Mouse (Mus musculus): ENCODE measurements around the gene Gdap1l1. TPM values are rescaled to one million over a fixed set of nuclear protein-coding genes. Genes with fewer than 3 reads are reported as not detected.

Gdap1l1 gene
- total RNA-seq, 2 experiments from 2014 or later = not detected

DNA sequence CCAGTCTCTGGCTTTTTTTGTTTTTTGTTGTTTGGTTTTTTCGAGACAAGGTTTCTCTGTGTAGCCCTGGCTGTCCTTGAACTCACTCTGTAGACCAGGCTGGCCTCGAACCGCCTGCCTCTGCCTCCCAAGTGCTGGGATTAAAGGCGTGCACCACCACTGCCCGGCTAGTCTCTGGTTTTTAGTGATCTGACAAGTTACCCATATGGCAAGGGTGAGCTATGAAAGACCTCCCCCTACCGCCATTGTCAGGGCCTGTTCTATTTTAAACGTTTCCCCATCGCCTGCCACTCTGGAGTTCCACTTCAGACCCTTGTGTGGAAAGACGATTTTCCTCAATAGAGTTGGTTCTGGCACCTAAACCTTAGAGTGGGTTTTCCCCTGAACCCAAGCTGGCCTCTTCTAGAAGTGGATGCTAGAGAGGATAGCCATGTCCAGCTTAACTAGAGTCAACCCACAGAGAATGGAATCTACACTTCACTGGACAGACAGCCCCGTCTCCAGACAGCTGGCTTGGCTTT is 17.9 kb upstream of the Gdap1l1 start:
- ATAC-seq (replicated peaks; ENCODE audit: low FRiP score, low TSS enrichment, poor library complexity, severe bottlenecking) = no peak

DNA sequence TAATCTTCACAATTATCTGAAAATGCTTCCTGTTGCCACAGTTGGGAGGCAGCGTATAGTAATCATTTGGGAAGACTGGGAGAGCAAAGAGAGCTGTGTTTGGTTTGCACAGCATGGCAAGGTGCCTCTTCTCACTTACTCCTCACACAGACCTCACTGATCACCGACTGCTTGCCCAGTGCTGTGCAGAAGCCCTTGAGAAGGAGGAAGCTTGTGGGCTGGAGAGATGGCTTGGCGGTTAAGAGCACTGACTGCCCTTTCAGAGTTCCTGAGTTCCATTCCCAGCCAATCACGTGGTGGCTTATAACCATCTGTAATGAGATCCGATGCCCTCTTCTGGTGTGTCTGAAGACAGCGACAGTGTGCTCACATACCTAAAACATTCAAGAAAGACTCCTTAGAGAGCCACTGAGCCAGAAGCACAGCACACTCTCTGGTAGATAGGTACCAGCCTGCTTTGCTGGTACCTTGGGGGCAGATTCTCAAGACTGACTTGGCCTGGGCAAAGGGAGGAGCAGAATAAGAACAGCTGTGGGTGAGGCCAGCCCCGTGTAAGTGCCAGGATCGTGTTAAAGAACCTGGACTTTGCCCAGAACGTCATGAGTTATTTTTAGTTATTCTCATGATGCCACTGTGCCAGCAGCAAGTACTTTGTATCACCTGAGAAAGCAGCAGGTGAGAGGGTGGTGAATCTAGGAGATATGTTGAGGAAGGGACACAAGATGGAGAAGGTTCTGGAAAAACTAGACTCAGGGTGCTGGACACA is 15.2 kb upstream of the Gdap1l1 start:
- ATAC-seq (replicated peaks; ENCODE audit: low FRiP score, low TSS enrichment, poor library complexity, severe bottlenecking) = no peak

DNA sequence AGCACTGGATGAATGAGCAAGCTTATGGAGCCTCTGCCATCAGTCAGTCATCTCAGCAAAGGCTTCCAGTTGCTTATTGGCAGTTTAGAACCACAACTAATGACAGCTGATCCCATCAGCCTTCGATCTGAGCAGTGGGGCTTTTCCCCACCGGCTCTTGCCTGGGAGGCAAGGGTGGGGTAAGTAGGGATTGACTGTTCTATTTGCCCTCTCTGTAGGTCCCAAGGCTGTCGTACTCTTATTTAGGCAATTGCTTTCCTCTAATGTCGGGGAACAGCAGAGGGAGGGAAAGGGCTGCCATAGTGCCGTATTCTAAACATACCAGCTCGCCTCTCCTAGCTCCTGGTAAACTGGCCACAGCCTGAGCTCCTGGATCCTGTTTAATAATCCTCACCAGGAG is 13.7 kb upstream of the Gdap1l1 start, which contains the start of gene Oser1:
Oser1 (minus strand) TSS at position 101 of the 400 bp plus-strand sequence.
- no peak for ATAC-seq (replicated peaks; ENCODE audit: low FRiP score, low TSS enrichment, poor library complexity, severe bottlenecking)

DNA sequence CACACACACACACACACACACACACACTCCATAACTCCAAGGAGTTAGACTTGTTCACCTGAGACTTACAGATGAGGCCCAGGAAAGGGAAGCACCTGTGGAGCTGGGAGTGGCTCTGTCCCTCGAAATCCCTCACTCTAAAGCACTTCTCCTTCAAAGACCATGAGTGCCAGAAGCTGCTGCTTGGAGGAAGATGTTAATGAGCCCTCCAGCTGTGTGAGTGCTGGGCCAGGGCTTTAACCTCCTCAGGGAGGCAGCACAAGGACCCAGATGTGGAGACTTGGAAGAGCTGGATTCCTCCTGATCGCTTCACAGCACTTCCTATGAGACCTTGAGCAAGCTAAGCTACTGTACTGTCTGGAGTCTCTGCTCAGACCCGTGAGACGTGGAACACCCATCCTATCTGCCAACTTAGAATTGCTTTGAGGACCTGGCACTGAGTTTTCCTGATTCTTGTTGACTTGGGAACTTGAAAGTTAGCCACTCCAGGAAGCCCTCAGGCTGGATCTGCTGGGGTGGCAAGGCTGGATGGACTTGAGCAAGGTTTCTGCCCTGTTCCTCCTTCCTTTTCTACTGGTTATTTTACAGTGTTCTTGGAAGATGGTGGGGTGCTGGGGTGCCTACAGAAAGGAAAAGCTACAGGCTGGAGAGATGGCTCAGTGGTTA is 9.8 kb upstream of the Gdap1l1 start:
- ATAC-seq (replicated peaks; ENCODE audit: low FRiP score, low TSS enrichment, poor library complexity, severe bottlenecking) = no peak

DNA sequence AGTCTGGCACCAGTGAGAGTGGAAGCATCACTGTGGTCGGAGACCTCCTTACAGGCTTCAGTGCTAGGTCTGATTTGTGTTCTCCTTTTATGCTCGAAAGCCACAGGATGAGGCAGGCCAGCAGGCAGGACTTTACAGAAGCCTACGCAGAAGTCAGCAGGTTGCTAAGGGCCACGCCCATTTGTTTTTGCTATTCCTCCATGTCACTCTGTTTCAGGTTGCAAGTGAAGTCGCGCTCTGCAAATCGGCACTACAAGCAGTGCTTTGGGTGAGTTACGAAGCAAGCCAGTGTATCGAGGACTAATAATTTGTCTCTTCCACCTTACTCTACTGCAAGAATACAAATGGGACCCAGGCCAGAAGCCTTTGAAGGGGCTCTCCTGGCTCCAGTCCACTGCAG is 7.0 kb upstream of the Gdap1l1 start:
- no peak for ATAC-seq (replicated peaks; ENCODE audit: low FRiP score, low TSS enrichment, poor library complexity, severe bottlenecking)

DNA sequence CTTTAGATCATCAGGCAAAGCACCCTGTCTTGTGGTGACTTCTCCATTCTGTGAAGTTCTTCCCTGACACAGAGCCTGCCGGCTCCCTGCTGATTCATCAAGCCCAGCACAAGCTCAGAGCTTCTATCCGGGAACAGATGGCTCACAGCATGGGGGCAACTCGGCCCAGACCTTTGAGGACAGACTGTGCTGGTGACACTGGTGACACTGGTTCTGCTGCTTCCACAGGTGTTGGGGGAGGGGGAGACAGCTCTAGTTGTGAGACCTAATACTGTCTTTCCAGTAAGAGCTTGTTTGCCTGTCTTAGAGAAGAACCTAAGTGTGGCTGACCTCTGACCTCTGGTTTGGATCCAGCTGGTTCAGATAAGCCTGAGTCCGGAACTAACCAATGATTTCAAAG is 4.3 kb upstream of the Gdap1l1 start:
- no peak for ATAC-seq (replicated peaks; ENCODE audit: low FRiP score, low TSS enrichment, poor library complexity, severe bottlenecking)

DNA sequence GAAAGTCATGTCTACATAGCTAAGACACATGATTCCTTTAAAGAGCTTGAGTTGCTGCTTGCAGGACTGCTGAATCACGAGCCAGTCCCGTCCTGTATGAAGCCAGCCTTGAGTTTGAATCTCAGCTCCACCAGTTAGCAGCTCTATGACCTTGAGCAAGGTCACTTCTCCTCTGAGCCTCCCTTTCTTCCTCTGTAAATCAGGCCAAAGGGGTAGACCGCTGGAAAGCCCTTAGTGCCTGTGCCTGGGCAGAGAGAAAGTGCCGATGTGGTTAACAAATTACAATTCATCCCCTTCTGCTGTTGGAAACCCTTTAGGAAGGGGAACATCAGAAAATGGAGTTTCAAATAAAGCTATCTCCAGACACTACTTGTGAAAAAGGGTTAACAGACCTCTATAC is 476 bp upstream of the Gdap1l1 start:
- ATAC-seq (replicated peaks; ENCODE audit: low FRiP score, low TSS enrichment, poor library complexity, severe bottlenecking) = no peak

DNA sequence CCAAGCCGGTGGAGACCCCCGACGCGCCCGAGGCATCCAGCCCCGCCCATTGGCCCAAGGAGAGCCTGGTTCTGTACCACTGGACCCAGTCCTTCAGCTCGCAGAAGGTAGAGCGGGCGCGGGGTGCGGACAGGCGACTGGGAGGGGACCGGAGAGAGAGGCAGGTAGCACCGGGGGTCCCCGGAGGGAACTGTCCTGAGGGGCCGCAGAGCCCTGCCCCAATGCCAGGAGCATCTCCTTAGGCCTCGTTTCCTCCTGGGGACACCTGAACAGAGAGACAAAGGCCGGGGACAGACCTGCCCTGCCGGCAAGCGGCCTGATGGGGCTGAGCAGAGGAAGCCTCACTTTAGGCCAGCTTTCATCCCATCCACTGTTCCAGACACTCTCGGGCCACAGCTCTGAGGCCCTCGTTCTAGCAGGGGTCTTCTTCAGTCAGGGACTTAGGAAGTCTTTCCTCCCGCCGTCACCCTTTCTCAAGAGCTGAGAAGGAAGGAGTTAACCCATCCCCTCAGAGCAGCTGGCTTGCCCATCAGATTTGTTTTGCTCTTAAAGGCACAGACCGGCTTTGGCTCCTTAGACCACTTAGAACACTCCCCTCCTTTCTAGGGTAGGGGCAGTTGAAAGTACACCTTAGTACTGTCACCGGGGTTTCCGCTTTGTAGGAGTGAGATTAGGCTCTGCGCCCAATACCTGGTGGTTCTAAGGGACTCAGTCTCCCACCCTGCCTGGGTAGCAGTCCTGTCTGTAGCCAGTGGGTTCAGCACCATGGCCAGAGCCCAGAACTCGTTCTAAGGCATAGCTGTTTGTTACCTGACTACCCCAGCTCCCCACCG is 559 bp downstream of the Gdap1l1 start:
- ATAC-seq (replicated peaks; ENCODE audit: low FRiP score, low TSS enrichment, poor library complexity, severe bottlenecking) = peak; percentile 65; the same call in 1 of the 2 replicates

DNA sequence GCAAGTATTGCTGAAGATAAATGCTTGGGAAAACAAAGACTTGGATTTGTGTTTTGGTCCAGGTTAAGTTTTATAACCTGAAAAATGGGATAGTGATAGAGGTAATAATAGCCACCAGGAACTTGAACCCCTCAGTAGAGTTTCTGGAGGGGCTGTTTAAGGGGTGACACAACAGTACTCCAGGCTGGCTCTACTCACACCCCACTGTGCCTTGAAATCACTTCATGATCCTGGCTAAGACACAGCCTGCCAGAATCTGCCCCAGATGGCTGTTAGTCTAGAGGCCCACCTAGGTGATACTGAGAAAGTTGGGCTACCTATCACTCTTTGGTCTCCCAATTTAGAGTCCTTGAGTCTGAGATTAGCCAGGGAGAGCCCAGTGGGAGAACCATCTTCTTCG is 1.2 kb downstream of the Gdap1l1 start:
- ATAC-seq (replicated peaks; ENCODE audit: low FRiP score, low TSS enrichment, poor library complexity, severe bottlenecking) = no peak

DNA sequence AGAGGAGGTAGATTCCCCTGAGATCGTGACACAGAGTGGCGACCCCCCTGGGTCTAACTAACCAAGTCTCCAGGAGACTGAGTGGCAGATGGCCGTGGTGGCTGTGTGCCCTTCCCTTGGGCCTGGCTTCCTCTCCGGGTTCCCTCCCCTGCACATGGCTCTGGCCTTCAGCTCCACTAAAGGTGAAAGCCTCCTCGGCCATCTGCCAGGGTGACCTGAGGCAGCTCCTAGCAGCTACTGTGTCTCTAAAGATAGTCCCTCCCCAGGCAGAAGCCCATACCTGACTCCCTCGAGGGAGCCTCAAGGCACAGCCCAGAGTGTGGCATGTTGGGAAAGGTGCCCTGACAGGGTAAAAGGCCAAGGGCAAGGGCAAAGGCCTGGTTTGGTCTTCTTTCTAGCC is 5.3 kb downstream of the Gdap1l1 start:
- ATAC-seq (replicated peaks; ENCODE audit: low FRiP score, low TSS enrichment, poor library complexity, severe bottlenecking) = no peak

DNA sequence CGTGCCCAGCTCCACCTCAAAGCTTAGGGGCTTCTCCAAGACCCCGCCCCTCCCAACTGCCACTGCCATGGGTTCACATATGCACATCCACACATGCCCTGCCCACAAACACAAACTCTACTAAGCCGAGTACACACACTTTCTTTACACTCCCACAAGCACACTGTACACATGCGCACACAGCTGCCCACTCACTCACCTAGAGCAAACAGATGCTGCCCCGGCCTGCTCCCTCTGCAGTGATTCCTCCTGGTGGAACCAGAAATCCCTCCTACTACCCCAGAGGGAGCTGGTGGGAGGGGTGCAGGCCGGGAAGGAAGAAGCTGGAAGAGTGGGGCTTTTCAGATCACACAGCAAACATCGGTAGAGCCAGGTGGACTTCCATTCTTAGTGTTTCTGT is 5.7 kb downstream of the Gdap1l1 start:
- ATAC-seq (replicated peaks; ENCODE audit: low FRiP score, low TSS enrichment, poor library complexity, severe bottlenecking) = no peak

DNA sequence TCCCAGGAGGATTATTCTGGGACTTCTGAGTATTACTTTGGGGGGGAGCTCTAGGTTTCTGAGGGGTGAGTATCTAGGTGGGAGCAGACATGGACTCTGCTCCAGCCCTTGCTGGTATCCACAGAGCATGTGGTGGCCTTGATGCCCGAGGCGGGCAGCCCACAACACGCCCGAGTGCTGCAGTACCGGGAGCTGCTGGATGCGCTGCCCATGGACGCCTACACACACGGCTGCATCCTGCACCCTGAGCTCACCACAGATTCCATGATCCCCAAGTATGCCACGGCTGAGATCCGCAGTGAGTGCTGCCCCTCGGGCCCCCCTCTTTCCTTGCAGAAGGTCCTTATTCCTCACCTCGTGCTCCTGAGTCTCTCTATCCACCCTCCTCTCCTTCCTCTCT is 9.1 kb downstream of the Gdap1l1 start:
- ATAC-seq (replicated peaks; ENCODE audit: low FRiP score, low TSS enrichment, poor library complexity, severe bottlenecking) = no peak

DNA sequence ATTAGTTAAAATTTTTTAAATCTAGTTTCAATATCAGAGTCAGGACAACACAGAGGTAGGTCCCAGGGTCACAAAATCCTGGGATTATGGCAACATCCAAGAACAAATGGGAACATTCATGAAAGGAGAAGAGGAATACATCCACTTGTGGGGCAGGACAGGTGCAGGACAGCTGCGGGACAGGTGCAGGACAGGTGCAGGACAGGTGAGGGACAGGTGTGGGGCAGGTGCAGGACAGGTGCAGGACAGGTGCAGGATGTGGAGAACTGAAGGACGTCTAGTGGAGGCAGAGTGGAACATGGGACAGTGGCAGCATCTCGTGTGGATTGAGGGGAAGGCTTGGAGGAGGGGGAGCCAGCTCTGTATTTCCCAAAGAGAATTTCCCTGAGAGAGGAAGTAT is 11.0 kb downstream of the Gdap1l1 start:
- no peak for ATAC-seq (replicated peaks; ENCODE audit: low FRiP score, low TSS enrichment, poor library complexity, severe bottlenecking)

DNA sequence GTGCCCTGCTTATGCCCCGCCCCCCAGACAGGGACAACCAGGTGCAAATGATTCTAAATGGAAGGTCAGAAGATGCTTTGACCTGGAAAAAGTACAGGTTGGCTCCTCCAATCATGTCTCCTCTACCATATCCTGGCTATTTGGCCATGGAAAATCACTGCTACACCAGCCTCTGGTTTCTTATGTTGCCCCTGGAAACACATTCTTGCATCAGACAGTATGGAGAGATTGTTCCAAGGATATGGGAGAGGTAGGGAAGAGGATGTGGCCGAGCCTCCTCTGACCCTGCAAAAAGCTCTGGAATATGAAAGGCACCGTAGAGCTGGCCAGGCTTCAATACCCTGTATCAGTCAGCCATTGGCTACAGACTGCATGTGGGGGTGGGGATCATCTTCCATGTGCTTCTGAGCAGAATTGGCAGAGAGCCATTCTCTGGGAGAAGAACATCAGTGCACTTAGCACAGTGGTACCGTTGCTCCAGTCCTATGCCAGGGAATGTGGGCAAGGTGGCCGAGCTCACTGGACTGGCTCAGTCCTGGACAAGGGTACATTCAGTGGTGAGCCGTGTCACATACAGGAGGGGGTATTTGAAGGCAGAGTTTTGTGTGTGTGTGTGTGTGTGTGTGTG is 12.5 kb downstream of the Gdap1l1 start:
- ATAC-seq (replicated peaks; ENCODE audit: low FRiP score, low TSS enrichment, poor library complexity, severe bottlenecking) = no peak

DNA sequence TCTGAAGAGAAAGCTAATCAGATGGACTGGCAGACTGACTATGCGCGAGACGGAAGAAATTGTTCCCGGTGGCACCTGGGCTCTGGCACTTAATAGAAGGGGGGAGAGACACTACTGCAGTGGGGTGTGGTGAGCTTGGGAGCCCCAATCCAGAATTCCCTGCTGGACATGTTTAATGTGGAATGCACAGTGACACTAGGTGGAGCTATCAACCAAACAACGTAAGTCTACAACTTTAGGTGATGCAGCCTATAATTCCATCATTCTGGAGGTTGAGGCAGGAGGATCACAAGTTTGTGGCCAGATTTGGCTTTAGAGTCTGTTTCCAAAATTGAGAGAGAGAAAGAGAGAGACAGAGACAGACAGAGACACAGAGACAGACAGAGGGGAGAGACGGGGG is 14.5 kb downstream of the Gdap1l1 start:
- ATAC-seq (replicated peaks; ENCODE audit: low FRiP score, low TSS enrichment, poor library complexity, severe bottlenecking) = no peak

DNA sequence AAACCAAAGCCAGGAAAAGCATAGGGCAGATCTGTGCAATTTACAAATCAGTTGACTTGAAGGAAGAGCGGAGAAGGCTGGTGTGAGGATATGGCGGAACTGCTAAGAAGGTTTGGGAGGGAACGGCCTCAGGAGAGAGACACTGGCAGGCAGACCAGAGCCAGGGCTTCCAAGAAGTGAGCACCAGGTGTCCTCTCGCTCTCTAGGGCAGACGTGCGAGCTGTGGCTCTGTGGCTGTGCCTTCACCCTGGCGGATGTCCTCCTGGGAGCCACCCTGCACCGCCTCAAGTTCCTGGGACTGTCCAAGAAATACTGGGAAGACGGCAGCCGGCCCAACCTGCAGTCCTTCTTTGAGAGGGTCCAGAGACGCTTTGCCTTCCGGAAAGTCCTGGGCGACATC is 15.1 kb downstream of the Gdap1l1 start:
- no peak for ATAC-seq (replicated peaks; ENCODE audit: low FRiP score, low TSS enrichment, poor library complexity, severe bottlenecking)

DNA sequence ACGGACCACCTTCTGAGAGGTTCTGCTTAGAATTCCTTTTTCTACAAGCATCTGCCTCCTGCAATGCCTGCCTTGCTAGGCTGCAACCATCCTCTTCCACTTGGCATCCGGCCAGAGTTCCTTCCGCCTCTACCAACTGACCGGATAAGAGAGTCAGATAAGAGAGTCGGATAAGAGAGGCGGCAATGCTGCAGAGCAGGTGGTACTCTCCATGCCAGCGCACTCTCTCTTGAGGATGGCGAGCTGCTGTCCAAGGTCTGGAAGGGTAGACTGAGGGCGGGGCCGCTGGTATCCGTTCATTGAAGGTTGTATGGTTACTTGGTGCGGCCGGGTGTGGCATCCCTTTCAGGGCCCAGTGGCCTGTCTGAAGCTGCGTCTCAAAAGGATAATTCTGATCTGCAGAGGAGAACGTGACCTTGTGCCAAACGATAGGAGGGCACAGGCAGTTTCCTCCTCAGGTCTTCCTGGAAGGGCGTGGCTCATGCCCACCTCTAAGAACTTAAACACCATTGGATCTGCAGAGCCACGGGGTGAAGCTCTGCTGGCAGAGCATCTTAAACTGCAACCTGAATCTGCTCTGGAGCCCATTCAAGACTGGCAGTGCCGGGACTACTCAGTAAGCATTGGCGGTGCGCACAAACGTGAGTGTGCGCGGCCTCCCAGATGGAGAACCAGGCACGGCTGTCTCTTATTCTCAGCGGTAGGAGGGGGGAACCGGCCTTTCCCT is 20.4 kb downstream of the Gdap1l1 start:
- peak; percentile 82 for ATAC-seq (replicated peaks; ENCODE audit: low FRiP score, low TSS enrichment, poor library complexity, severe bottlenecking)

DNA sequence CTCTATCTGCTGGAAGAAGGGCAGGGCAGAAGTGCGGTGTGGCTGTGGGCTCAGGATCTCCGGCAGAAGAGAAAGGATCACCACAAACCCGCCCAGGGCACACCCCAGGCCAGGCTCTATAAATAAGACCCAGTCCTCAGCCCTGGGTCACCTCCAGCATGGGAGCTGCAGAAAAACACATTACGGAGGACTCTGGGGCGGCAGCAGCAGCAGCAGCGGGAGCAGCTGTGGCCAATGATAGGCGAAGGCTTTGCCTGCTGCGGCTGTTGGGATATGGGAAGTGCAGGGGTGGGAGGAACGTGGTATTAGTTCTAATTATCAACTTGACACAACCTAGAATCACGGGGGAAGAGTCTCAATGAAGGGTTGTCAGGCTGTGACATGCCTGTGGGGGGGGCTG is 21.1 kb downstream of the Gdap1l1 start:
- ATAC-seq (replicated peaks; ENCODE audit: low FRiP score, low TSS enrichment, poor library complexity, severe bottlenecking) = peak; percentile 23; the same call in 1 of the 2 replicates

DNA sequence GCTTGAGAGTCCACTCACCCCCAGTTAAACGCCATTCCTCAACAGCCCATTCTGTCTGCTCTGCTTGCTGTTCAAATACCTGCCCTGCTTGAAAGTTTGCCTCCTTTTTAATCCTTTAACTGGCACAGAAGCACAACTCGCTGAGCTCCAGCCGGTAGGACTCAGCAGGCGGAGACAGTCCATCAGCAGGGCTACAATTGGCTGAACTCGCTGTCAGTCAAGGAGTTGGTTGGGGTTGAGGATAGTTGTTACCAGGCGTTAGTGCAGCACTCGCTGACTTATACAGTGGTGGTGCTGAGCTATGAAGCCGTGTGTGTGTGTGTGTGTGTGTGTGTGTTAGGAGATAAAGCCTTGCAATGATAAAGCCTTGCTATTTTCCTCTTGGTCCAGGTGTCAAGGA is 22.3 kb downstream of the Gdap1l1 start:
- ATAC-seq (replicated peaks; ENCODE audit: low FRiP score, low TSS enrichment, poor library complexity, severe bottlenecking) = no peak
